Mouse (Mus musculus) stomach, postnatal 0 days (tissue): ENCODE results near the gene Fam173a.

Experiments
- CTCF ChIP-seq: IDR thresholded peaks from 2 replicates; pipeline ENCODE4 v1.5.1; 2016; ENCODE audit warnings: antibody characterized with exemption, low read depth, mild to moderate bottlenecking, moderate library complexity
- EP300 ChIP-seq: optimal IDR thresholded peaks from 2 replicates; pipeline ENCODE3; 2016; ENCODE audit warnings: antibody characterized with exemption

GRCm38 (mm10) chr17:25823452-25823851 is 30.8 kb upstream of the Fam173a start, which contains the start of gene Wdr24:
- no peak for TF ChIP-seq EP300
- no peak for TF ChIP-seq CTCF
